Mouse (Mus musculus) thymus, adult 2 months (tissue): ENCODE measurements at regions not wholly inside any gene's neighbourhood (a gene's known extent, or its start where the extent isn't known, plus 50 kb on each side); places are given as distances from the start of the nearest gene placed in this dataset.

Experiments used
- CTCF ChIP-seq: fragments of 200-500 bp; IDR thresholded peaks from 2 replicates; pipeline ENCODE4 v1.5.1; 2012; ENCODE audit warnings: mild to moderate bottlenecking, control low read depth, low read length, moderate library complexity, borderline replicate concordance; ENCODE audit not compliant: control insufficient read depth, poor library complexity, insufficient read depth; ENCODE audit errors: extremely low read depth
- POLR2A ChIP-seq: fragments of 200-500 bp; IDR thresholded peaks from 2 replicates; pipeline ENCODE4 v1.6.1; 2012; ENCODE audit warnings: mild to moderate bottlenecking, low read length, control low read depth, moderate library complexity; ENCODE audit not compliant: control insufficient read depth, poor library complexity, insufficient read depth; ENCODE audit errors: extremely low read depth

GRCm38 (mm10) chr10:120697275-120697856 is 201.5 kb downstream of the Msrb3 start:
- TF ChIP-seq CTCF (no peak), POLR2A (no peak)
